Mouse (Mus musculus) embryonic facial prominence, embryonic 15.5 days (tissue): ENCODE measurements around the gene Maco1. TPM values are rescaled to one million over a fixed set of nuclear protein-coding genes. Genes with fewer than 3 reads are reported as not detected.

ENCODE experiments used
- ATAC-seq: fragments of 200-750 bp; cut with Nextera tagmentation; 2 replicates; pipeline ENCODE4 v1.8.0; 2017; ENCODE audit warnings: low read depth, moderate TSS enrichment; ENCODE audit not compliant: insufficient number of reproducible peaks, low FRiP score, low TSS enrichment
- H3K27ac ChIP-seq: fragments of 300-500 bp; sonication (generic); replicated peaks from 2 replicates; pipeline ENCODE4 v1.5.1; 2015; ENCODE audit warnings: mild to moderate bottlenecking, inconsistent platforms
- H3K27me3 ChIP-seq: fragments of 300-500 bp; sonication (generic); 2 replicates; pipeline ENCODE4 v1.6.1; 2015; ENCODE audit warnings: inconsistent platforms
- H3K36me3 ChIP-seq: fragments of 300-500 bp; sonication (generic); 2 replicates; pipeline ENCODE4 v1.6.1; 2015; ENCODE audit warnings: mild to moderate bottlenecking, inconsistent platforms
- H3K4me1 ChIP-seq: fragments of 300-500 bp; sonication (generic); 2 replicates; pipeline ENCODE4 v1.6.1; 2015; ENCODE audit warnings: inconsistent platforms
- H3K4me2 ChIP-seq: fragments of 300-500 bp; sonication (generic); replicated peaks from 2 replicates; pipeline ENCODE4 v1.6.1; 2015; ENCODE audit warnings: mild to moderate bottlenecking, inconsistent platforms
- H3K4me3 ChIP-seq: fragments of 300-500 bp; sonication (generic); replicated peaks from 2 replicates; pipeline ENCODE4 v1.5.1; 2015; ENCODE audit warnings: mild to moderate bottlenecking, inconsistent platforms
- H3K9ac ChIP-seq: fragments of 300-500 bp; sonication (generic); 2 replicates; pipeline ENCODE4 v1.6.1; 2015; ENCODE audit warnings: inconsistent platforms
- H3K9me3 ChIP-seq: fragments of 300-500 bp; sonication (generic); replicated peaks from 2 replicates; pipeline ENCODE4 v1.6.1; 2016; ENCODE audit warnings: inconsistent platforms
- WGBS: fragments of 180-500 bp; shearing (Covaris S2); methylation state at CpG from one replicate; pipeline ENCODE4 v1.1.7; 2015; 5-methylcytosine and 5-hydroxymethylcytosine counted together
- polyA plus RNA-seq: library from polyadenylated mRNA; unstranded; fragments of >200 nt; fragmentation: Nextera tagmentation; extraction: Ambion mirVana; gene quantifications from 2 replicates; pipeline ENCODE4 v1.2.1, GENCODE M21; 2015

The Maco1 gene
- polyA plus RNA-seq, 1 experiment from 2014 or later, result 45.3 TPM

DNA sequence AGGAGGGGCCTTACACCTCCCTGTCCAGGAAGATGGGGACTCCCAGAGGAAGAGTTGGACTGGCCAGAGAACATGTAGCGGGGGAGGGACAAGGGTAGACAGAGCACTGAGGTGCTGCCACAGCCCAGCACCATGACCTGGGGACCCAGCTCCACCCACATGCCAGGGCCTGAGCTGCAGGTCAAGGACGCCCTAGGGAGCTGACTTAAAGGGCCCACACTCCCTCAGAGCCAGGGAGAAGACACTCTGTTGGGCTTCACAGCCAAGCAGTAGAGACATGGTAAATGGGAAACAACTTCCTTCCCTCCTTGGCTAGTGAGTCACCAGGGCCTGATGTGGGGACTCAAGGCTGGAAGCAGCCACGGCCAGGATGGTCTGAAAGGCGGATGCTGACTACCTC is 94.8 kb downstream of the Maco1 start:
- WGBS, result 79% methylated on average over 4 of the region's 4 CpGs
- Histone ChIP-seq H3K4me1 (peaks cover 83% of the 10 kb centered on the region), H3K27ac (no peak overlapping the region), H3K4me2 (no peak overlapping the region), H3K9ac (no peak overlapping the region), H3K27me3 (no peaks in the 10 kb centered on the region), H3K36me3 (peaks cover 13% of the 10 kb centered on the region), H3K4me3 (no peak overlapping the region), H3K9me3 (no peaks in the 10 kb centered on the region)
- no peak for ATAC-seq

GRCm38 (mm10) chr4:134756953-134757352 is 96.2 kb downstream of the Maco1 start:
- no peak overlapping the region for H3K27ac ChIP-seq
- no peak overlapping the region for H3K4me2 ChIP-seq
- WGBS, result 58% methylated on average over 7 of the region's 7 CpGs
- H3K9me3 ChIP-seq, result no peaks in the 10 kb centered on the region
- H3K4me3 ChIP-seq, result no peak overlapping the region
- H3K36me3 ChIP-seq, result peaks cover 19% of the 10 kb centered on the region
- no peak for ATAC-seq
- peaks cover 84% of the 10 kb centered on the region for H3K4me1 ChIP-seq
- peaks cover 4% of the 10 kb centered on the region; the same call in 1 of the 2 replicates for H3K27me3 ChIP-seq
- H3K9ac ChIP-seq, result no peak overlapping the region

- peaks cover 90% of the 10 kb centered on the region for H3K4me1 ChIP-seq
Measured at GRCm38 (mm10) chr4:134754941-134755340, 98.2 kb downstream of the Maco1 start.

GRCm38 (mm10) chr4:134754371-134754770 is 98.8 kb downstream of the Maco1 start:
- no peak overlapping the region for H3K9ac ChIP-seq
- no peaks in the 10 kb centered on the region for H3K9me3 ChIP-seq
- H3K27me3 ChIP-seq, result peaks cover 4% of the 10 kb centered on the region; the same call in 1 of the 2 replicates
- peaks cover 90% of the 10 kb centered on the region for H3K4me1 ChIP-seq
- no peak overlapping the region for H3K4me2 ChIP-seq
- no peak for ATAC-seq
- 46% methylated on average over 10 of the region's 10 CpGs for WGBS
- H3K36me3 ChIP-seq, result peaks cover 19% of the 10 kb centered on the region
- H3K4me3 ChIP-seq, result no peak overlapping the region
- H3K27ac ChIP-seq, result no peak overlapping the region

More at GRCm38 (mm10) chr4:134754941-134755340, 98.2 kb downstream of the Maco1 start:
- Histone ChIP-seq H3K4me3 (no peak overlapping the region), H3K4me2 (no peak overlapping the region), H3K9ac (no peak overlapping the region), H3K27ac (no peak overlapping the region), H3K27me3 (peaks cover 4% of the 10 kb centered on the region; the same call in 1 of the 2 replicates), H3K9me3 (no peaks in the 10 kb centered on the region), H3K36me3 (peaks cover 19% of the 10 kb centered on the region)
- no peak for ATAC-seq
- WGBS, result 66% methylated on average over 13 of the region's 13 CpGs

DNA sequence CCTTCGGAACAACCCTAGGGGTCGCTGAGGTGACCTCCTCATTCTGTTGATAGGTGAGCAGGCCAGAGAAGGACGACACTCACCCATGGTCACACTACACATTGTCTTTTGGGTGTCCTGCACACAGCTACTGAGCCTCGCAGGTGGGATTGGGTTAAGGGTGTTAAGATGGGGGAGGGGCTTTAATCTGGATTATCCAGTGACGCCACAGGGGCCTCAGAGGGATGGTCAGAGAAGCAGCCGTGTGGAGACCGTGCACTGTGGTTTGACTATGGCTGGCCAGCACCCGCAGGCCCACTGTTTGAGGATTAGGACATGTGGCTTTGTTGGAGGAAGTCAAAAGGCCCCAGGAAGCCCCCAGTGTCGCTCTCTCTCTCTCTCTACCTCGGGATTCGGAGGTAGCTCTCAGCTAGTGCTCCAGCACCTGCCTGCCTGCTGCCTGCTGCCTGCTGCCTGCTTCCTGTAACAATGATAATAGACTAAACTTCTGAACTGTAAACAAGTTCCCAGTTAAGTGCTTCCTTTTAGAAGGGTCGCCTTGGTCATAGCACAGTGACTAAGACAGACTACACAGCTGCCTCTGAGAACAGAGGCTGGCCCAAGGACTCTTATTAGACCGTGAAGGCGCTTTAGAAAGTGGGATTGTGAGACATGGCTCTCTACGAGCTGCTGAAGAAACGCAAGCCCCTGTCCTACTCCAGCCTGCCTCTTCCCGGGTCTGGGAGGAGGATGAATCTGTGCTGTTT is 99.5 kb downstream of the Maco1 start:
- H3K36me3 ChIP-seq, result peaks cover 25% of the 10 kb centered on the region
- 55% methylated on average over 17 of the region's 17 CpGs for WGBS
- H3K4me1 ChIP-seq, result peaks cover 85% of the 10 kb centered on the region
- H3K4me3 ChIP-seq, result no peak overlapping the region
- H3K27me3 ChIP-seq, result peaks cover 4% of the 10 kb centered on the region; the same call in 1 of the 2 replicates
- no peaks in the 10 kb centered on the region for H3K9me3 ChIP-seq
- no peak overlapping the region for H3K27ac ChIP-seq
- ATAC-seq, result no peak
- no peak overlapping the region for H3K9ac ChIP-seq
- H3K4me2 ChIP-seq, result no peak overlapping the region

GRCm38 (mm10) chr4:134752911-134753426 is 100.2 kb downstream of the Maco1 start:
- Histone ChIP-seq H3K36me3 (peaks cover 32% of the 10 kb centered on the region), H3K27ac (no peak overlapping the region), H3K4me3 (no peak overlapping the region), H3K9ac (no peak overlapping the region), H3K4me2 (no peak overlapping the region), H3K27me3 (peaks cover 4% of the 10 kb centered on the region; the same call in 1 of the 2 replicates), H3K9me3 (no peaks in the 10 kb centered on the region), H3K4me1 (peaks cover 79% of the 10 kb centered on the region)
- ATAC-seq, result no peak
- WGBS, result 69% methylated on average over 11 of the region's 11 CpGs

Other genes with a start within 250 kb of the Maco1 start
- 5.0 and 5.6 TPM in 2 replicates for gene Man1c1, start 149.1 kb downstream of the Maco1 start, polyA plus RNA-seq
- 36.7 and 37.6 TPM in 2 replicates for gene Ldlrap1, start 85.3 kb downstream of the Maco1 start, polyA plus RNA-seq
- 2.3 and 2.9 TPM in 2 replicates for gene Rhd, start 11.2 kb upstream of the Maco1 start, polyA plus RNA-seq
- 190 and 193 TPM in 2 replicates for gene Tmem50a, start 61.7 kb upstream of the Maco1 start, polyA plus RNA-seq
- gene Rsrp1, start 70.2 kb upstream of the Maco1 start, polyA plus RNA-seq, result 505 and 540 TPM in 2 replicates
- 77.8 and 83.6 TPM in 2 replicates for gene Syf2, start 77.6 kb upstream of the Maco1 start, polyA plus RNA-seq